Mouse (Mus musculus) E14TG2a.4 (cell line): ENCODE data around the gene Dtx3.

Experiments used
- H3K27me3 ChIP-seq: 2 replicates; pipeline ENCODE4 v1.6.1; 2014; ENCODE audit warnings: low read length, control low read depth; ENCODE audit not compliant: insufficient read depth
- H3K36me3 ChIP-seq: 2 replicates; pipeline ENCODE4 v1.6.1; 2014; ENCODE audit warnings: low read length, control low read depth; ENCODE audit not compliant: insufficient read depth
- H3K4me1 ChIP-seq: replicated peaks from 2 replicates; pipeline ENCODE4 v1.6.1; 2014; ENCODE audit warnings: low read depth, low read length, control low read depth
- H3K4me3 ChIP-seq: replicated peaks from 2 replicates; pipeline ENCODE4 v1.5.1; 2014; ENCODE audit warnings: mild to moderate bottlenecking, low read length
- H3K9me3 ChIP-seq: 2 replicates; pipeline ENCODE4 v1.6.1; 2014; ENCODE audit warnings: low read length, control low read depth
- CTCF ChIP-seq: conservative IDR thresholded peaks from 2 replicates; pipeline ENCODE4 v1.5.1; 2014; ENCODE audit warnings: low read length
- NANOG ChIP-seq: IDR thresholded peaks from 2 replicates; pipeline ENCODE4 v1.6.1; 2014; ENCODE audit warnings: borderline replicate concordance, low read length, mixed read lengths
- POU5F1 ChIP-seq: IDR thresholded peaks from 2 replicates; pipeline ENCODE4 v1.6.1; 2014; ENCODE audit warnings: low read length, borderline replicate concordance

Dtx3 gene

DNA sequence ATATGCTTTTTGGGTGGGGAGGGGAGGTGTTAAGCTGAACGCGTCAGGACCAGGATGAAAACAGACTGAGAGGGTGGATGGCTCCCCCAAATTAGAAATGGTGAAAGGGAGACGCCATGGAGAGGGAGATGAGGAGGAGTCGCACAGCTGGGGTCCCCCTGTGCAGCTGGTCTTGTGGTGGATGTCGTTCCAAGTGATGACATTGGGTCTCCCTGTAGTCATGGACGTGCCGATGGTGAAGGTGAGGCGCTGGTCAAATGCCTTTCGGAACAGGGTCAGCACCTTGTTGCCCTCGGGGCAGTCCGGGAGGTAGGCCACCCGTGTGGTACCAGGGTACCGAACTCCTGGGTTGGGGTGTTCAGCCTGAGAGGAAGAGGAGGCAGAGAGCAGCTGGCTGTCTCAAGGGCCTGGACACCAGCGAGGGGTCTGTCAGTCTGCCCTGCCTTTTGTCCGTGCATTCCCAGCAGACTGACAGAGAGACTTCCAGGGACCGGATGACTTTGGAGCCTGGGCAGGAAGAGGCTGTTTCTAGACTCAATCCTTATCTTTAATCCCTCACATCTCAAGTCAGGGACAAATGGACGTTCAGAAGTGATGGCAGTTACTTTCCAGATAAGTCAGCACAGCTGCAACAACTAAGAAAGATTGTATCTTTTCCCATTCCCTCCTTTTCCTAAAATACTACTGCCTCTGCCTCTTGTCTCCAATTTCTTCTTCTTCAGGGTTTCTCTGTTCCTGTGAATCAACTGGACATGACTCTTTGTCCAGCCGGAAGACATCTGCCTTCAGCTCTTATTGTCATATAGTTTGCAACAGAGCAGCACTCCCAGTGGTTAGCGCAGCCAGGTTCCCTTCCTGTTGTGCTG is 4.1 kb downstream of the Dtx3 start:
- peaks cover 37% of the 10 kb centered on the region for H3K36me3 ChIP-seq
- H3K9me3 ChIP-seq, result no peaks in the 10 kb centered on the region
- H3K4me3 ChIP-seq, result peak overlapping the region; percentile 88
- H3K27me3 ChIP-seq, result 0 out of 2 replicates have a peak, but pooled peaks cover 3% of the 10 kb centered on the region
- peaks cover 83% of the 10 kb centered on the region for H3K4me1 ChIP-seq
- TF ChIP-seq NANOG, result no peak
- TF ChIP-seq POU5F1, result no peak
- no peak for TF ChIP-seq CTCF

DNA sequence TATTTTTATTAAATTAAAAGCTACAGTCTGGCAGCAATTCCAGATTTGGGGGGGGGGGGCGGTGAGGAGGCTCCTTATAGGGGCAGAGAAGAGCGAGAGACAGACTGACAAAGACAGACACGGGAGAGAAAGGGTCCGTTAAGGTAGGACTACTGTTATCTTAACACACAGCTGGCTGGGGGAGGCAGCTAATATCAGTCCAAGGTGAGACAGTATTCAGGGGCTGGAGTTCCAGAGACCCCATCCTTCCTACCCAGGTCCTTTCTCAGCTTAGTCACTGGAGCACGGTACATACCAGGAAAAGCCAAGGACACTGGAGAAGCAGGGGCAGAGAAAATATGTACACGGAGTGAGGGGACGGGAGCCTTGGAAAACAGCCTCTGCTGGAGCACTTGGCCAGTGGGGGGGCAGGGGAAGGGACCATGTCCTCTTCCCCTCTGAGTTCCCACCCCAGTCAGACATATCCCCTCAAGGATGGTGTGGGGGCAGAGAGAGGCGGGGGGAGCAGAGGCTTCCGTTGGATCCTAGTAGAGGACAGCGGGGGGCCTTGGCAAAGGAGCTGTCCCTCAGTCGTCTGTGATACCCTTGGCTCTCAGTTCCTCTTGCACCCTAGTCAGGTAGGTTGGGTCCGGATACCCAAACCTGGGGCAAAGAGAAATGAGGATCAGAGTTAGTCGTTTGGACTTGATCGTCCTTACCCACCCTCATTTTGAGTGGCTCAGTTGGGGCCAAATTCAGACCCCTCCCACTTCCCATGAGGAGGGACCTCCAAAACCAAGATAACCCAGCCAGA is 4.9 kb downstream of the Dtx3 start:
- Histone ChIP-seq H3K4me3 (peak overlapping the region; percentile 88), H3K27me3 (0 out of 2 replicates have a peak, but pooled peaks cover 3% of the 10 kb centered on the region), H3K4me1 (peaks cover 81% of the 10 kb centered on the region), H3K36me3 (peaks cover 45% of the 10 kb centered on the region), H3K9me3 (no peaks in the 10 kb centered on the region)
- TF ChIP-seq NANOG (no peak), POU5F1 (no peak), CTCF (no peak)

- no peak for TF ChIP-seq POU5F1
- no peak for TF ChIP-seq NANOG
- TF ChIP-seq CTCF, result no peak
- Histone ChIP-seq H3K4me3 (peak within 1 kb of the TSS; percentile 88), H3K36me3 (peaks cover 53% of the 10 kb centered on the region), H3K27me3 (0 out of 2 replicates have a peak, but pooled peaks cover 3% of the 10 kb centered on the region), H3K4me1 (peaks cover 84% of the 10 kb centered on the region), H3K9me3 (no peaks in the 10 kb centered on the region)
These were observed 5.7 kb downstream of the Dtx3 start, which contains the start of gene Arhgef25 for GRCm38 (mm10) chr10:127189651-127190381. Gene Arhgef25 (minus strand): TSS chr10:127190083.

- H3K9me3 ChIP-seq, result no peaks in the 10 kb centered on the region
- TF ChIP-seq POU5F1, result no peak
- TF ChIP-seq CTCF, result no peak
- no peak for TF ChIP-seq NANOG
- H3K36me3 ChIP-seq, result peaks cover 56% of the 10 kb centered on the region
- H3K27me3 ChIP-seq, result 0 out of 2 replicates have a peak, but pooled peaks cover 3% of the 10 kb centered on the region
- peaks cover 84% of the 10 kb centered on the region for H3K4me1 ChIP-seq
- peak overlapping the region; percentile 88 for H3K4me3 ChIP-seq
These were observed 6.3 kb downstream of the Dtx3 start for GRCm38 (mm10) chr10:127189116-127189650.

- Histone ChIP-seq H3K9me3 (no peaks in the 10 kb centered on the region), H3K27me3 (0 out of 2 replicates have a peak, but pooled peaks cover 3% of the 10 kb centered on the region), H3K36me3 (peaks cover 55% of the 10 kb centered on the region), H3K4me3 (peak overlapping the region; percentile 88), H3K4me1 (peaks cover 87% of the 10 kb centered on the region)
- no peak for TF ChIP-seq CTCF
- TF ChIP-seq NANOG, result no peak
- no peak for TF ChIP-seq POU5F1
These were observed 6.9 kb downstream of the Dtx3 start for GRCm38 (mm10) chr10:127188465-127189115.

- Histone ChIP-seq H3K4me3 (peak overlapping the region; percentile 88), H3K9me3 (no peaks in the 10 kb centered on the region), H3K27me3 (0 out of 2 replicates have a peak, but pooled peaks cover 3% of the 10 kb centered on the region), H3K36me3 (peaks cover 55% of the 10 kb centered on the region), H3K4me1 (peaks cover 87% of the 10 kb centered on the region)
- TF ChIP-seq CTCF (no peak), POU5F1 (no peak), NANOG (no peak)
These were observed 7.5 kb downstream of the Dtx3 start for GRCm38 (mm10) chr10:127188079-127188453.

DNA sequence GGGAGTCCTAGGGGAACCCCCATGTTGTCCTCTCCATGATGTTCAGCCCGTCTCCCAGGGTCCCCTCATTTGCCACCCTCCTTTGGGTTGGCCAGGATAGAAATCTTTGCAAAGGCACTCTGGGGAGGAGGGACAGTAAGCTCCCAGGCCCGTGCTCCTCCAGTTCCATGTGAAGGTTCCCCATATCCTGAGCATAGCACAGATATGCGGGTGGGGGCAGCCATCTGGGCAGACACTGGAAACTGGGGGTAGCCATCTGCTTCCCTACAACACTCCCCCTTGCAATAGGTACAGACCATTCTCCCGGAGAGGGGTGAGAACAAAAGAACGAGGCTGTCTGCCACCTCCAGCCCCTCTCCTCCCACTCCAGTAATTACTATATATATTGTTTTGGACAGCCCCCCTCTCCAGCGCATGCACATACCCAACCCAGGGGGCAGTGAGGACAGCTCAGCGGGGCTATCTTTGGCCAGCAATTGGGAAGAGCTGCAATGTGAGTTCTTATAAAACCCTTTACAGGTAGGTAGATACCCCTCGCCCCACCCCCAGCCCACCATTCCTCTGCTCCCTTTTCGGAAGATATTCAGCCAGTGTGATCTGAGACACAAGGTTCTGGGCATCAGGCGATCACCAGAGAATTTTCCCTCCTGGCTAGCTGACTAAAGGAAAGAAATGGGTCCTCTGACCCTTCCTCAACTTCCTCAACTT is 8.0 kb downstream of the Dtx3 start:
- peaks cover 87% of the 10 kb centered on the region for H3K4me1 ChIP-seq
- no peaks in the 10 kb centered on the region for H3K9me3 ChIP-seq
- no peak for TF ChIP-seq CTCF
- no peak for TF ChIP-seq POU5F1
- TF ChIP-seq NANOG, result no peak
- H3K36me3 ChIP-seq, result peaks cover 55% of the 10 kb centered on the region
- 0 out of 2 replicates have a peak, but pooled peaks cover 4% of the 10 kb centered on the region for H3K27me3 ChIP-seq
- peak overlapping the region; percentile 88 for H3K4me3 ChIP-seq
